Mouse (Mus musculus) myocyte (in vitro differentiated cells): ENCODE results near the gene Ankmy1.

Experiments
- MYOG ChIP-seq, 3 experiments: IDR thresholded peaks; one replicate each; pipeline ENCODE4 v1.6.1; 2011; ENCODE audit warnings: control low read depth in 2 of 3, low read depth in 2 of 3, mild to moderate bottlenecking in 2 of 3; ENCODE audit not compliant: insufficient read length in 2 of 3, control insufficient read depth in 1 of 3, insufficient read depth in 1 of 3
- POLR2A ChIP-seq: IDR thresholded peaks from one replicate; pipeline ENCODE4 v1.6.1; 2011; ENCODE audit warnings: low read depth, mild to moderate bottlenecking, control low read depth, moderate library complexity; ENCODE audit not compliant: insufficient read length

- TF ChIP-seq MYOG (IDR thresholded peaks at IDR 0.05; ENCODE audit: control insufficient read depth in 1 of 3, insufficient read depth in 1 of 3, insufficient read length in 2 of 3, low read depth in 2 of 3) (peak in 1 of 3 experiments; percentile 64), POLR2A (peak; percentile 17)
Observed at GRCm38 (mm10) chr1:92837931-92838833, 64.5 kb downstream of the Ankmy1 start.
